Mouse (Mus musculus): ENCODE measurements around the gene Sync.

- TF ChIP-seq POLR2A (IDR thresholded peaks at IDR 0.05; ENCODE audit: control insufficient read depth, low read depth, low read length) (no peak), CTCF (IDR thresholded peaks at IDR 0.05; ENCODE audit: control insufficient read depth, insufficient read depth, insufficient replicate concordance, low read depth, low read length) (no peak)
Measured at GRCm38 (mm10) chr4:129326191-129326590, 38.8 kb downstream of the Sync start.
